Mouse (Mus musculus): ENCODE data around the gene Haus7. TPM values are rescaled to one million over a fixed set of nuclear protein-coding genes. Genes with fewer than 3 reads are reported as not detected.

Haus7 gene
- polyA plus RNA-seq (2012; rRNA removed) = 29.5 and 31.5 TPM in 2 replicates

DNA sequence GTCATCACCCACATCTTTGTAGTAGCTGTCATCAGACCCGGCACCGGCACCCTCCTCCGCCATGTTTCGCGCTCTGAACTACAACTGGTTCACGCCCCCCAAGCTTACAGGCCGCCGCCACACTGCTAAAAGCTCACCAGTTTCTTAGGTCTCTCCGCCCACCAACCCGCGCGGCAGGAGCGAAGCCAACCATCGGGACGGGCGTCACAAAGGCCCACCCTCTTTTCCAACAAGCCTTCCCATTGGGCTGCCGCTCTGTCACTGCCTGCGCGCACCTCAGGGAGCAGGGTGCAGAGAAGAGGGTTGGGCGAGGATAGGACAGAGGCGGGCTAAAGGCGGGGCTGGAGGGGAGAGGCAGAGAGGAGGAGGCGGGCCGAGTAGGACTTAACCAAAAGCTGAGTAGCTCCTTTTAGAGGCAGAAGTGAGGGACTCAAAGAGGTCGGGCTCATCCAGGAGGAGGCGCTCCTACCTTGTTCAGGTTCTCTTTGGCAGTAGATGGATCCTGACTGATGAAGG is at the start of gene Haus7:
Gene Haus7, minus strand, starts transcription at position 168 of the 516 bp plus-strand sequence.

DNA sequence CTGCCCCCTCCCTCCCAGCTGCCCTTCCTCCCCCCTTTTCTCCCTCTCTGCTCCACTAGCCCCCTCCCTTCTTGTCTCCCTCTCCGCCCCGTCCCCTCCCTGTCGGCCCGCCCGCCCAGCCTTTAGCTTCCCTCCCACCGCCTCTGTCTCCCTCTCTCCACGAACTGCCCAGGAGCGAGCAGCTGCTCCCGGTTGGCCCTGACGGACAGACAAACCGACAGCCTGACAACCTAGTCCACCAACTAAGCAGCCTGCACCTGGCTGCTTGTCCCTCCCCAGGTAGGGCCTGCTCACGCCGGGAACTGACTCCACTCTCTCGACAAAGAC is 24.6 kb upstream of the Haus7 start, which contains the start of gene Bgn:
Gene Bgn, plus strand, starts transcription at position 119 of the 327 bp plus-strand sequence.

DNA sequence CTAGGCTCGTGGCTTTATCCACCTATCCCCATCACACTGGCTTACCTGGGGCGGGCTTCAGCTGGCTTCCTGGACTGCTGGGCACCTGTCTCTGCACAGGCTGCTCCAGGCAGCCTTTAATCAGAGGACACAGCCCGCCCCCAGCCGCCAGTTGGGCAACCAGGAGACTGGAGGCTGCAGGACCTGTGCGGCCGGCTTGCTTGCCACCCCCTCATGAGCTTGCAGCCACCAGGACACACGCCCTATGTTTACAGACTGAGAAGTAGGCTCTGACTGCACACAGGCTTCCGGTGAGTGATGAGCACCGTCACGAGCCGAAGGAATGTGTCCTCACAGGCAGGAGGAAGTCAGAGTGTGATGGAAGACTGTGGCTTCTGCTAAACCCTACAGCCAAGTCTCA is 23.6 kb downstream of the Haus7 start, which contains the start of gene Trex2:
Gene Trex2, minus strand, starts transcription at position 93 of the 400 bp plus-strand sequence.

DNA sequence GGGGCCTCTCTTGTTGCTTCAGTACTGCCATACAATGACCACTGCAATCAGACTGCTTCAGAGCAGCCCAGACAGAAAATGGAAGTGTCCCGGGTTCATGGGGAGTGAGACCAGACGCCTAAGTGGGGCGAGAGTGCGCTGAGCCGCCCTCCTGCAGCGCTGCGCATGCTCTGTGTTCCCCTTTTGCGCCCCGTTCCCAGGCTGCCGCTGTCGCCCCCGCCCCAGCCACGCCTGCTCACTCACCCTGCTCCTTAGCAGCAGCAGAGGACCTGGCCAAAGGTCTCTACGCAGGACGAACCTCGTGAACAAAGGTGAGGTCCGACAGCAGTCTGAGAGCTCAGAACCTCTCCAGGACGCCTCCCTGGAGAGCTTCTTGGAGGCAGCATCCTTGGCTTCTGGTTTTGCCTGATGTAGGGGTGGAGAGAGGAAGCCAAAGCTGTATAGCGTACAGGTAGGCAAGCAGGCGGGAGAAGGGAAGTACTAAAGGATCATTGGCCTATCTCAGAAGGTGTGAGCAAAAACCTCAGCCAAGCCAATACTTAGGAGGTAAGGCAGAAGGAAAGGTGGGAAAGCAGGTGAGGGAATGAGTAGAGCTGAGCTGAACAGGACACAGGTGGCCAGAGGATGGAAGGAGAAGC is 47.8 kb downstream of the Haus7 start, which contains the start of gene Zfp92:
Gene Zfp92, plus strand, starts transcription at position 217 of the 638 bp plus-strand sequence.

DNA sequence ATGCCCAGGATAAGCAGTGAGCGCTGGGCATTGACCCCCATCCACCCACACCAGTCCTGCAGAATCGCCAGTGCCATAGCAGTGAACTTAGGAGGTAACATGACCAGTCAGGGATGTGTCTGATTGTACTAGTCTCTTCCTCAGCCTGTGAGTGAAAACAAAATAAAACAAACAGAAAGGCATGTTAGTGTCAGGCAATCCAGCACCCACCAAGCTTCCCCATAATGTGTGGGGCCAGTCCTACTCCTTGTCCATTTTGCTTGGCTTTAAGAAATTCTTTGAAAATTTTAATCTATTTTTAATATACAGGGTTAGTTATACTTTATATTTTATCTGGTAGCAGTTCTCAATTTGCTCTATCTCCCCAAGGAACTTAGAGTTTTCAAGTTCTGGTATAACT is 60.2 kb downstream of the Haus7 start, which contains the start of gene Gm18336:
Gene Gm18336, minus strand, starts transcription at position 101 of the 400 bp plus-strand sequence.

Other genes starting within 250 kb of the Haus7 start
- gene Xlr4b, start 244.7 kb downstream of the Haus7 start, polyA plus RNA-seq (2012; rRNA removed) = 1.0 and 1.5 TPM in 2 replicates
- gene F8a, start 230.8 kb downstream of the Haus7 start, polyA plus RNA-seq (2012; rRNA removed) = 1.0 and 1.4 TPM in 2 replicates
- 0.24 and 0.32 TPM in 2 replicates for gene Xlr4c, start 215.9 kb downstream of the Haus7 start, polyA plus RNA-seq (2012; rRNA removed)
- gene Xlr3c, start 193.7 kb downstream of the Haus7 start, polyA plus RNA-seq (2012; rRNA removed) = not detected in 2 replicates
- gene Xlr5a, start 166.1 kb downstream of the Haus7 start, polyA plus RNA-seq (2012; rRNA removed) = 0.05 TPM in 1 of 2 replicates, not detected in the other
- not detected in 2 replicates for gene Xlr5c, start 166.1 kb downstream of the Haus7 start, polyA plus RNA-seq (2012; rRNA removed)
- gene Gm45015, start 122.2 kb downstream of the Haus7 start, polyA plus RNA-seq (2012; rRNA removed) = not detected in 2 replicates
- 3.2 TPM in 2 replicates for gene Zfp275, start 116.4 kb downstream of the Haus7 start, polyA plus RNA-seq (2012; rRNA removed)
- not detected in 2 replicates for gene Gm18336, start 60.3 kb downstream of the Haus7 start, polyA plus RNA-seq (2012; rRNA removed)
- gene Zfp92, start 47.9 kb downstream of the Haus7 start, polyA plus RNA-seq (2012; rRNA removed) = under 0.01 TPM in 1 of 2 replicates, not detected in the other
- 0.03 TPM in 1 of 2 replicates, not detected in the other for gene Trex2, start 23.7 kb downstream of the Haus7 start, polyA plus RNA-seq (2012; rRNA removed)
- gene Bgn, start 24.6 kb upstream of the Haus7 start, polyA plus RNA-seq (2012; rRNA removed) = 16.4 and 17.4 TPM in 2 replicates
- 0.01 TPM in 1 of 2 replicates, not detected in the other for gene Atp2b3, start 44.0 kb upstream of the Haus7 start, polyA plus RNA-seq (2012; rRNA removed)
- 21.2 and 21.9 TPM in 2 replicates for gene Dusp9, start 180.4 kb upstream of the Haus7 start, polyA plus RNA-seq (2012; rRNA removed)
- gene Pnck, start 201.1 kb upstream of the Haus7 start, polyA plus RNA-seq (2012; rRNA removed) = 0.71 and 0.77 TPM in 2 replicates
- gene Slc6a8, start 214.1 kb upstream of the Haus7 start, polyA plus RNA-seq (2012; rRNA removed) = 1.4 and 1.6 TPM in 2 replicates

Data from liver, embryonic 14 days (tissue).